Mouse (Mus musculus) kidney, adult 18-20 months (tissue): ENCODE data around the gene 1110051M20Rik.

Experiments used
- DNase-seq: peaks from one replicate; pipeline ENCODE4 v3.0.0; 2021

Gene 1110051M20Rik

GRCm38 (mm10) chr2:91257126-91257980 is 187.2 kb downstream of the 1110051M20Rik start:
- DNase-seq, result peak; percentile 55

- peak; percentile 79 for DNase-seq
Measured at GRCm38 (mm10) chr2:91256256-91257125, 188.0 kb downstream of the 1110051M20Rik start.

- DNase-seq, result peak; percentile 50
Measured at GRCm38 (mm10) chr2:91255661-91256150, 188.8 kb downstream of the 1110051M20Rik start, which contains the start of gene Pacsin3. Pacsin3 (plus strand) TSS chr2:91255954.

- no peak for DNase-seq
Measured at GRCm38 (mm10) chr2:91254725-91255380, 189.7 kb downstream of the 1110051M20Rik start.

GRCm38 (mm10) chr2:91252512-91252911 is 192.0 kb downstream of the 1110051M20Rik start:
- DNase-seq, result no peak

GRCm38 (mm10) chr2:91252001-91252400 is 192.5 kb downstream of the 1110051M20Rik start:
- no peak for DNase-seq

GRCm38 (mm10) chr2:91248366-91248765 is 196.1 kb downstream of the 1110051M20Rik start:
- DNase-seq, result no peak

- no peak for DNase-seq
Measured at GRCm38 (mm10) chr2:91244557-91245228, 199.8 kb downstream of the 1110051M20Rik start.

- DNase-seq, result no peak
Measured at GRCm38 (mm10) chr2:91243416-91243815, 201.1 kb downstream of the 1110051M20Rik start.

- no peak for DNase-seq
Measured at GRCm38 (mm10) chr2:91242547-91242946, 202.0 kb downstream of the 1110051M20Rik start.

GRCm38 (mm10) chr2:91237511-91238080 is 206.9 kb downstream of the 1110051M20Rik start:
- DNase-seq, result peak; percentile 18

GRCm38 (mm10) chr2:91236601-91237510 is 207.6 kb downstream of the 1110051M20Rik start, which contains the start of gene Ddb2:
Ddb2 (minus strand) TSS chr2:91236982.
- DNase-seq, result peak; percentile 86

GRCm38 (mm10) chr2:91229735-91230134 is 214.8 kb downstream of the 1110051M20Rik start:
- DNase-seq, result no peak
